Mouse (Mus musculus) liver, embryonic 14.5 days (tissue): ENCODE measurements around the gene Fam209. TPM values are rescaled to one million over a fixed set of nuclear protein-coding genes. Genes with fewer than 3 reads are reported as not detected.
A peak's percentile ranks its signal among the peaks of the same experiment; 100 is the strongest.

Experiments used
- ATAC-seq: fragments of 200-750 bp; cut with Nextera tagmentation; 2 replicates; pipeline ENCODE4 v1.8.0; 2017; ENCODE audit warnings: moderate number of reproducible peaks, mild to moderate bottlenecking, moderate library complexity; ENCODE audit not compliant: insufficient read depth
- DNase-seq, 3 experiments: peaks; one replicate each; pipeline ENCODE4 v3.0.0-alpha.2; 2012 to 2013; ENCODE audit warnings: low read depth in 3 of 3, low spot score in 3 of 3
- H3K27ac ChIP-seq: fragments of 300-500 bp; sonication (generic); 2 replicates; pipeline ENCODE4 v1.5.1; 2014; ENCODE audit warnings: moderate library complexity, mild to moderate bottlenecking, control low read depth, inconsistent platforms
- H3K27me3 ChIP-seq: fragments of 300-500 bp; sonication (generic); 2 replicates; pipeline ENCODE4 v1.6.1; 2014; ENCODE audit warnings: mild to moderate bottlenecking, low read length, moderate library complexity; ENCODE audit not compliant: control insufficient read depth, insufficient read depth
- H3K36me3 ChIP-seq: fragments of 300-500 bp; sonication (generic); replicated peaks from 2 replicates; pipeline ENCODE4 v1.6.1; 2014; ENCODE audit warnings: low read depth; ENCODE audit not compliant: control insufficient read depth, insufficient read depth
- H3K4me1 ChIP-seq, 2 experiments: fragments of 200-500 bp in 1 of 2; fragments of 300-500 bp in 1 of 2; sonication (generic) in 1 of 2; replicated peaks; 2 replicates each; pipeline ENCODE4 v1.6.1; 2012 to 2014; ENCODE audit warnings: antibody characterized with exemption in 1 of 2, inconsistent platforms in 1 of 2, low read length in 1 of 2; ENCODE audit not compliant: control insufficient read depth in 2 of 2, insufficient read depth in 2 of 2
- H3K4me2 ChIP-seq: fragments of 300-500 bp; sonication (generic); 2 replicates; pipeline ENCODE4 v1.6.1; 2014; ENCODE audit warnings: low read depth, mild to moderate bottlenecking, control low read depth, moderate library complexity
- H3K4me3 ChIP-seq, 2 experiments: fragments of 200-500 bp in 1 of 2; fragments of 300-500 bp in 1 of 2; sonication (generic) in 1 of 2; 2 replicates each; pipeline ENCODE4 v1.5.1; 2012 to 2014; ENCODE audit warnings: low read depth in 2 of 2, low read length in 2 of 2, mild to moderate bottlenecking in 2 of 2, control low read depth in 1 of 2, inconsistent platforms in 1 of 2, moderate library complexity in 1 of 2; ENCODE audit not compliant: insufficient read depth in 1 of 2
- H3K9ac ChIP-seq: fragments of 300-500 bp; sonication (generic); replicated peaks from 2 replicates; pipeline ENCODE4 v1.6.1; 2014; ENCODE audit warnings: mild to moderate bottlenecking, control low read depth, moderate library complexity
- H3K9me3 ChIP-seq: fragments of 300-500 bp; sonication (generic); 2 replicates; pipeline ENCODE4 v1.6.1; 2016; ENCODE audit warnings: low read length, mixed read lengths; ENCODE audit not compliant: control insufficient read depth
- CTCF ChIP-seq: IDR thresholded peaks from 2 replicates; pipeline ENCODE4 v1.5.1; 2016; ENCODE audit warnings: antibody characterized with exemption, low read depth, control low read depth
- EP300 ChIP-seq: IDR thresholded peaks from 2 replicates; pipeline ENCODE4 v1.6.1; 2016; ENCODE audit warnings: antibody characterized with exemption, low read depth
- WGBS: fragments of 180-500 bp; shearing (Covaris S2); extraction: QIAGEN DNeasy Blood & Tissue Kit; methylation state at CpG from one replicate; pipeline ENCODE4 v1.1.7; 2014; ENCODE audit not compliant: insufficient replicate concordance; 5-methylcytosine and 5-hydroxymethylcytosine counted together
- polyA plus RNA-seq, 2 experiments: library from polyadenylated mRNA; depleted of rRNA in 1 of 2; stranded (reverse) in 1 of 2; unstranded in 1 of 2; fragments of >200 nt; fragmentation: Nextera tagmentation in 1 of 2; extraction: Ambion mirVana in 1 of 2; gene quantifications; 2 replicates each; pipeline versions ENCODE4 v1.2.1 to v1.2.3; 2012 to 2014

The Fam209 gene
- polyA plus RNA-seq, 2 experiments = 0.12 TPM; not detected in 1

- H3K4me1 ChIP-seq = peaks cover 0 to 5% of the 10 kb centered on the region in 2 experiments; a peak in 3 of 4 replicates
- H3K27ac ChIP-seq = no peak overlapping the region
- no peaks in the 10 kb centered on the region for H3K9me3 ChIP-seq
- H3K4me2 ChIP-seq = no peak overlapping the region
- no peak overlapping the region for H3K4me3 ChIP-seq
- no peaks in the 10 kb centered on the region for H3K36me3 ChIP-seq
- 13% methylated on average over 7 of the region's 7 CpGs for WGBS
- TF ChIP-seq EP300 = no peak
- TF ChIP-seq CTCF = no peak
- no peaks in the 10 kb centered on the region for H3K27me3 ChIP-seq
- ATAC-seq (peak; percentile 84), DNase-seq (peak in 1 of 3 experiments; percentile 26)
- H3K9ac ChIP-seq = no peak overlapping the region
These were observed 28.5 kb downstream of the Fam209 start for GRCm38 (mm10) chr2:172500752-172501316.

GRCm38 (mm10) chr2:172501341-172501740 is 29.0 kb downstream of the Fam209 start:
- H3K36me3 ChIP-seq = no peaks in the 10 kb centered on the region
- no peak overlapping the region for H3K27ac ChIP-seq
- TF ChIP-seq EP300 = no peak
- TF ChIP-seq CTCF = peak; percentile 85
- H3K4me2 ChIP-seq = no peak overlapping the region
- no peaks in the 10 kb centered on the region for H3K9me3 ChIP-seq
- peaks cover 0 to 5% of the 10 kb centered on the region in 2 experiments; a peak in 3 of 4 replicates for H3K4me1 ChIP-seq
- H3K9ac ChIP-seq = no peak overlapping the region
- ATAC-seq = no peak
- H3K4me3 ChIP-seq = no peak overlapping the region
- DNase-seq = peak in 2 of 3 experiments; percentile 9 to 25
- 5% methylated on average over 4 of the region's 4 CpGs for WGBS
- H3K27me3 ChIP-seq = no peaks in the 10 kb centered on the region

GRCm38 (mm10) chr2:172502168-172502567 is 29.8 kb downstream of the Fam209 start:
- ATAC-seq = no peak
- H3K36me3 ChIP-seq = no peaks in the 10 kb centered on the region
- no peak overlapping the region for H3K4me3 ChIP-seq

GRCm38 (mm10) chr2:172506121-172506520 is 33.8 kb downstream of the Fam209 start:
- no peak for TF ChIP-seq CTCF
- no peak for TF ChIP-seq EP300
- DNase-seq (no peak), ATAC-seq (no peak)
- H3K4me2 ChIP-seq = no peak overlapping the region
- H3K9ac ChIP-seq = no peak overlapping the region
- H3K9me3 ChIP-seq = no peaks in the 10 kb centered on the region
- no peak overlapping the region for H3K4me3 ChIP-seq
- no peaks in the 10 kb centered on the region for H3K36me3 ChIP-seq
- no peaks in the 10 kb centered on the region for H3K27me3 ChIP-seq
- no peak overlapping the region for H3K27ac ChIP-seq
- WGBS = 60% methylated on average over 7 of the region's 7 CpGs
- no peaks in the 10 kb centered on the region for H3K4me1 ChIP-seq

More at GRCm38 (mm10) chr2:172502168-172502567, 29.8 kb downstream of the Fam209 start:
- TF ChIP-seq EP300 (no peak), CTCF (no peak)
- Histone ChIP-seq H3K4me1 (peaks cover 0 to 5% of the 10 kb centered on the region in 2 experiments; a peak in 3 of 4 replicates), H3K27ac (no peak overlapping the region), H3K9ac (no peak overlapping the region), H3K9me3 (no peaks in the 10 kb centered on the region), H3K4me2 (no peak overlapping the region), H3K27me3 (no peaks in the 10 kb centered on the region)
- no peak for DNase-seq
- WGBS = 66% methylated on average over 14 of the region's 14 CpGs

GRCm38 (mm10) chr2:172510056-172510712 is 37.9 kb downstream of the Fam209 start:
- no peak overlapping the region for H3K4me3 ChIP-seq
- DNase-seq (no peak), ATAC-seq (no peak)
- no peaks in the 10 kb centered on the region for H3K36me3 ChIP-seq
- no peak overlapping the region for H3K27ac ChIP-seq
- no peak overlapping the region for H3K9ac ChIP-seq
- TF ChIP-seq EP300 (no peak), CTCF (no peak)
- H3K4me2 ChIP-seq = no peak overlapping the region
- H3K4me1 ChIP-seq = no peaks in the 10 kb centered on the region
- 60% methylated on average over 15 of the region's 15 CpGs for WGBS
- H3K9me3 ChIP-seq = no peaks in the 10 kb centered on the region
- H3K27me3 ChIP-seq = no peaks in the 10 kb centered on the region
